Mouse (Mus musculus) forebrain, embryonic 11.5 days (tissue): Measurements from ENCODE around the gene Pfkfb2. TPM values are rescaled to one million over a fixed set of nuclear protein-coding genes. Genes with fewer than 3 reads are reported as not detected.

Source experiments
- ATAC-seq: fragments of 200-750 bp; cut with Nextera tagmentation; replicated peaks from 2 replicates; pipeline ENCODE4 v1.8.0; 2017; ENCODE audit warnings: moderate TSS enrichment; ENCODE audit not compliant: low FRiP score
- DNase-seq: peaks from one replicate; pipeline ENCODE4 v3.0.0-alpha.2; 2017; ENCODE audit warnings: low spot score
- H3K27ac ChIP-seq: fragments of 300-500 bp; sonication (generic); 2 replicates; pipeline ENCODE4 v1.5.1; 2014; ENCODE audit warnings: low read depth, low read length
- H3K27me3 ChIP-seq: fragments of 300-500 bp; sonication (generic); 2 replicates; pipeline ENCODE4 v1.6.1; 2014; ENCODE audit warnings: mild to moderate bottlenecking, low read length, mixed read lengths; ENCODE audit not compliant: control insufficient read depth, insufficient read depth
- H3K36me3 ChIP-seq: fragments of 300-500 bp; sonication (generic); 2 replicates; pipeline ENCODE4 v1.6.1; 2014; ENCODE audit warnings: mild to moderate bottlenecking, low read length, moderate library complexity, mixed read lengths; ENCODE audit not compliant: control insufficient read depth, insufficient read depth
- H3K4me1 ChIP-seq: fragments of 300-500 bp; sonication (generic); replicated peaks from 2 replicates; pipeline ENCODE4 v1.6.1; 2014; ENCODE audit warnings: low read length, mixed read lengths; ENCODE audit not compliant: control insufficient read depth, insufficient read depth
- H3K4me2 ChIP-seq: fragments of 300-500 bp; sonication (generic); 2 replicates; pipeline ENCODE4 v1.6.1; 2014; ENCODE audit warnings: low read depth, mild to moderate bottlenecking, low read length, moderate library complexity, mixed read lengths; ENCODE audit not compliant: severe bottlenecking
- H3K4me3 ChIP-seq: fragments of 300-500 bp; sonication (generic); 2 replicates; pipeline ENCODE4 v1.5.1; 2014; ENCODE audit warnings: low read depth, low read length
- H3K9ac ChIP-seq: fragments of 300-500 bp; sonication (generic); 2 replicates; pipeline ENCODE4 v1.6.1; 2014; ENCODE audit warnings: low read length
- H3K9me3 ChIP-seq: fragments of 300-500 bp; sonication (generic); 2 replicates; pipeline ENCODE4 v1.6.1; 2016; ENCODE audit warnings: low read length, mixed read lengths; ENCODE audit not compliant: control insufficient read depth
- WGBS: fragments of 180-500 bp; shearing (Covaris S2); extraction: QIAGEN DNeasy Blood & Tissue Kit; methylation state at CpG from one replicate; pipeline ENCODE4 v1.1.7; 2014; 5-methylcytosine and 5-hydroxymethylcytosine counted together
- polyA plus RNA-seq: library from polyadenylated mRNA; unstranded; fragments of >200 nt; fragmentation: Nextera tagmentation; extraction: Ambion mirVana; gene quantifications from 2 replicates; pipeline ENCODE4 v1.2.1, GENCODE M21; 2014

The Pfkfb2 gene
- polyA plus RNA-seq, 1 experiment from 2014 or later: 7.3 TPM

GRCm38 (mm10) chr1:130716513-130717290, 12.4 kb downstream of the Pfkfb2 start:
- H3K4me3 ChIP-seq: peak overlapping the region; percentile 83
- no peaks in the 10 kb centered on the region for H3K9me3 ChIP-seq
- H3K4me1 ChIP-seq: peaks cover 3% of the 10 kb centered on the region; the same call in 1 of the 2 replicates
- peak overlapping the region; percentile 58 for H3K27ac ChIP-seq
- H3K27me3 ChIP-seq: no peaks in the 10 kb centered on the region
- 1% methylated on average over 42 of the region's 42 CpGs for WGBS
- H3K36me3 ChIP-seq: no peaks in the 10 kb centered on the region
- H3K4me2 ChIP-seq: peak overlapping the region; percentile 92
- peak overlapping the region; percentile 96 for H3K9ac ChIP-seq
- ATAC-seq (peak; percentile 34), DNase-seq (peak; percentile 75)

GRCm38 (mm10) chr1:130716218-130716512, 12.9 kb downstream of the Pfkfb2 start:
- WGBS: 0% methylated on average over 3 of the region's 3 CpGs
- H3K9me3 ChIP-seq: no peaks in the 10 kb centered on the region
- H3K9ac ChIP-seq: peak overlapping the region; percentile 96
- DNase-seq: no peak
- no peaks in the 10 kb centered on the region for H3K27me3 ChIP-seq
- H3K27ac ChIP-seq: peak overlapping the region; percentile 58; the same call in 1 of the 2 replicates
- no peaks in the 10 kb centered on the region for H3K36me3 ChIP-seq
- H3K4me2 ChIP-seq: peak overlapping the region; percentile 92
- peaks cover 3% of the 10 kb centered on the region; the same call in 1 of the 2 replicates for H3K4me1 ChIP-seq
- ATAC-seq: no peak
- H3K4me3 ChIP-seq: peak overlapping the region; percentile 83

GRCm38 (mm10) chr1:130715561-130716217, 13.4 kb downstream of the Pfkfb2 start, which contains the start of gene Gm29427:
Gene Gm29427, minus strand, starts transcription at chr1:130715799.
- Histone ChIP-seq H3K9me3 (no peaks in the 10 kb centered on the region), H3K4me1 (peaks cover 3% of the 10 kb centered on the region; the same call in 1 of the 2 replicates), H3K27ac (peak within 1 kb of the TSS; percentile 58; the same call in 1 of the 2 replicates), H3K9ac (peak within 1 kb of the TSS; percentile 96), H3K4me3 (peak within 1 kb of the TSS; percentile 83), H3K4me2 (peak within 1 kb of the TSS; percentile 92), H3K27me3 (no peaks in the 10 kb centered on the region), H3K36me3 (no peaks in the 10 kb centered on the region)
- peak; percentile 89 for ATAC-seq
- WGBS: under 1% methylated on average over 38 of the region's 38 CpGs
- peak; percentile 92 for DNase-seq

GRCm38 (mm10) chr1:130714046-130714445, 15.0 kb downstream of the Pfkfb2 start:
- Histone ChIP-seq H3K9ac (no peak overlapping the region), H3K4me2 (no peak overlapping the region), H3K9me3 (no peaks in the 10 kb centered on the region), H3K27me3 (no peaks in the 10 kb centered on the region), H3K27ac (no peak overlapping the region), H3K36me3 (no peaks in the 10 kb centered on the region), H3K4me3 (no peak overlapping the region), H3K4me1 (peaks cover 3% of the 10 kb centered on the region; the same call in 1 of the 2 replicates)
- ATAC-seq (no peak), DNase-seq (no peak)
- WGBS: 76% methylated on average over 4 of the region's 4 CpGs

- no peak overlapping the region for H3K4me3 ChIP-seq
- 0 out of 2 replicates have a peak, but pooled peaks cover 2% of the 10 kb centered on the region for H3K4me1 ChIP-seq
- H3K27ac ChIP-seq: no peak overlapping the region
- no peaks in the 10 kb centered on the region for H3K27me3 ChIP-seq
- 89% methylated on average over 22 of the region's 22 CpGs for WGBS
- no peaks in the 10 kb centered on the region for H3K36me3 ChIP-seq
- H3K9me3 ChIP-seq: no peaks in the 10 kb centered on the region
- H3K9ac ChIP-seq: no peak overlapping the region
- ATAC-seq: no peak
- H3K4me2 ChIP-seq: no peak overlapping the region
- no peak for DNase-seq
These were observed 18.6 kb downstream of the Pfkfb2 start for GRCm38 (mm10) chr1:130710283-130711080.

- Histone ChIP-seq H3K36me3 (no peaks in the 10 kb centered on the region; the same call in 1 of the 2 replicates), H3K4me1 (no peaks in the 10 kb centered on the region), H3K27me3 (no peaks in the 10 kb centered on the region), H3K4me2 (no peak overlapping the region), H3K4me3 (no peak overlapping the region), H3K9me3 (no peaks in the 10 kb centered on the region), H3K27ac (no peak overlapping the region), H3K9ac (no peak overlapping the region)
- DNase-seq: no peak
- no peak for ATAC-seq
- 84% methylated on average over 2 of the region's 2 CpGs for WGBS
These were observed 25.4 kb downstream of the Pfkfb2 start for GRCm38 (mm10) chr1:130703613-130704012.

GRCm38 (mm10) chr1:130701976-130702375, 27.1 kb downstream of the Pfkfb2 start:
- no peak overlapping the region for H3K4me2 ChIP-seq
- H3K36me3 ChIP-seq: no peaks in the 10 kb centered on the region; the same call in 1 of the 2 replicates
- H3K27me3 ChIP-seq: no peaks in the 10 kb centered on the region
- no peak overlapping the region for H3K4me3 ChIP-seq
- no peak overlapping the region for H3K9ac ChIP-seq
- 95% methylated on average over 11 of the region's 11 CpGs for WGBS
- H3K27ac ChIP-seq: no peak overlapping the region
- H3K9me3 ChIP-seq: no peaks in the 10 kb centered on the region
- ATAC-seq: no peak
- H3K4me1 ChIP-seq: no peaks in the 10 kb centered on the region
- DNase-seq: no peak

- no peaks in the 10 kb centered on the region for H3K4me1 ChIP-seq
- no peak overlapping the region for H3K4me3 ChIP-seq
- no peaks in the 10 kb centered on the region; the same call in 1 of the 2 replicates for H3K36me3 ChIP-seq
- no peak for DNase-seq
- H3K27ac ChIP-seq: no peak overlapping the region
- no peak for ATAC-seq
- H3K9ac ChIP-seq: no peak overlapping the region
- no peaks in the 10 kb centered on the region for H3K9me3 ChIP-seq
- 90% methylated on average over 10 of the region's 10 CpGs for WGBS
- no peaks in the 10 kb centered on the region for H3K27me3 ChIP-seq
- no peak overlapping the region for H3K4me2 ChIP-seq
These were observed 29.0 kb downstream of the Pfkfb2 start for GRCm38 (mm10) chr1:130699937-130700633.
